Mouse (Mus musculus) natural killer cell, adult 2 months (primary cell): ENCODE measurements around the gene Tsc22d1.

Experiments used
- DNase-seq, 2 experiments: peaks; one replicate each; pipeline ENCODE4 v3.0.0; 2022; ENCODE audit warnings: low spot score in 2 of 2

The Tsc22d1 gene

DNA sequence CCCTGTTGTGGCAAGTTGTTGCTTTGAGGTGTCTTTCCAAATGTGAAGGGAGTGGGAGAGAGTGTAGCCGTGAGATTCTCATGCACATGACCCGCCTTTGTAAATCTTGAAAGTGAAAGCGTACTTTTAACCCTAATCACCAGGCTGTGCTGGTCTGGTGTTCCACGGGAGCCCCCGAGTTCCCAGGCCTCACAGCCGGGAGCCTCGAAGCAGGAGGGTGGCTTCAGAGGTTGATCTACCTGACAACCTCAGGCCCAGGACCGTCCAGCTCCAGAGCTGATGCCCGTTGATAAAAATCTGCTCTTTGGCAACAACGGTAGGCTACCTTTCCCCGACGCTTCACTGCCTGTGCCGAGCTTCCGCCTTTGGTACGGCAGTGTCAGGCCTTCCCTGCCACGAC, 72.8 kb downstream of the Tsc22d1 start:
- no peak for DNase-seq

DNA sequence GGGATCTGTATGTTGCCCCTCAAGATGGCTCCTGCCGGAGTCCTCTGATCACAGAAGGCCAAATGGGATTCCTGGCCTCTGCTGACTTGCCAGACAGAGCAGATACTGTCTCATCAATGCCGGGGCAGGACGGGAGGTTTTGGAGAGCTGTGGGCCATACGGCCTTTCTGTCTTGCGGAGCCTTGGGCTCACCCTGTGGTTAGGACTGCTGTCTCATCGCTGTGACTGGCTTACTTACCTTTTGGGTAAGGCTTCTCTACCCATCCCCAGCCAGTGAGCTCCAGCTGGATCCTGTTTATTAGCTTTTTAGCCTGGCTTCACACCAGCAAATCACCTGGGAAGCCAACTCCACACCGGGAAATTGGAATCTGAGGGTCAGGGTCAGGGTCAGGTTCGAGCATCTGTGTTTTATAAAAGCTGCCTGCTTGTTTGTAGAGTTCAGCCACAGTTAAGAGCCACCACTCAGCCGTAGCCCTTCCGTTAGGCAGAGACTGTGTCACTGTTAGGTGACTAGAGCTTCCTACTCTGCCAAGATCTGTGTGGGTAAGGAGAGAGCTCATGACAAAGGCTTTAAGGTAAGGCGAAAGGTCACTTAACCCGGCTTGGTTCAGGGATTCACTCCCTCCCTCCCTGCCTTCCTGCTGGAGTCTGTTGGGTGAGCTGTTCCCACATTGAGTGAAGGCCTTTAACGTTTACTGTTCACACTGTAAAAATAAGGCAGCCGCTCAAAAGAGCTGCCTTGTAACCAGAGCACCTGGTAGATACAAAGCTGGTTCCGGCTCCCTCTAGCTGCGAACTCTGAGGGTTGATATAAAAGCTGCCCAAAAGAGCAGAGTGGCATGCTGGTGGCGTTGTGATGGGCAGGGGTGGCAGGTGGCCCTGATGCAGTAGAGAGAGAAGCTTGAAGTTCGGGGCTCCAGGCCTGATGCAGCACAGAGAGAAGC, 73.6 kb downstream of the Tsc22d1 start:
- DNase-seq: no peak

DNA sequence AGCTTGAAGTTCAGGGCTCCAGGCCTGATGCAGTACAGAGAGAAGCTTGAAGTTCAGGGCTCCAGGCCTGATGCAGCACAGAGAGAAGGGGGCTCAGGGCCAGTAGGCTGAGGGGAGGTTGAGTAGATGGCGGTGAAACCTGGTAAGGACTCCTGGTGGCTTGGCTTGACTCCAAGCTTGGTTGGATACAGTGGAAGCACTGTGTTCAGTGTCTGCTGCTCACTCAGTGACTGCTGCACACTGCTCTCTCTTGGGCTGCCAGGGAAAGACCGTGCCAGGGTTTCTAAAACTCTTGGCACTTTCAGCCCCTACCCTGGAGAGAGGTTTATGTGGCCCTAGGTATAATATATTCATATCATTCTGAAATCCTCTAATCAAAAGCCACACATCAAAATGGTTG, 74.4 kb downstream of the Tsc22d1 start:
- DNase-seq: no peak

DNA sequence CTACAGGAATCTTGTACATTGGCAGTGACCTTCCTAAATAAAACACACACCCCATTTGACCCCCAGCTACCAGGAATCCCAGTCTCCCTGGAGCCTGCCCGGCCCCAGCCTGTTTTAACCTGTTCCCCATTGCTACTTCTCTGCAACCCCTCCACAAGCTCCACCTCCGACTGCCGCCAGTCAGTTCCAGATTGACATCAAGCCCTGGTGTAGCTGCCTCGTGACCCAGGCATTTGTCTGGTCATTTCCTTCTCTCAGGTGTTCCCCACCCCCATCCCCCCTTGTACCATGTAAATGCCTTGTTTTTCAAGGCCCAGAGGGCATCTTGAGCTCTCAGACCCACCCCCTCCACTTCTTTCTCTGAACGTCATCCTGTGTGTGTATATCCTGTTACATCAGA, 80.3 kb downstream of the Tsc22d1 start:
- DNase-seq: no peak

DNA sequence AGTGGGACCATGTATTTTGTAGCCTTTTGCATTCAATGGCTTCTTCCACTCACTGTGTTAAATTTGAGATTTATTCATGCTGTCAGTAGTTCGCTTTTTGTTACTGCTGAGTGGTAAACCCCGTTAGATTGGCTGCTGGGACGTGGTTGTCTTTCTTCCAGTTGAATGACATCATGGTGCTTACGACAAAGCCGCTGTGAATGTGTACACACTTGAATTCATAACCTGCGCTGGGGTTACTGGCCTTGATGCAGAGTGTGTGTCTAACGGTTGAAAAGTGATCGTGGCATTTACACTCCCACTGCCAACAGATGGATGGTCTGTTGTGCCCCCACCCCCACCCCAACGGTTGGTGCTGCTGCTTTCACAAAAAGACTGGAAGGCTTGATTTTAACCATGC, 82.4 kb downstream of the Tsc22d1 start:
- DNase-seq: no peak

DNA sequence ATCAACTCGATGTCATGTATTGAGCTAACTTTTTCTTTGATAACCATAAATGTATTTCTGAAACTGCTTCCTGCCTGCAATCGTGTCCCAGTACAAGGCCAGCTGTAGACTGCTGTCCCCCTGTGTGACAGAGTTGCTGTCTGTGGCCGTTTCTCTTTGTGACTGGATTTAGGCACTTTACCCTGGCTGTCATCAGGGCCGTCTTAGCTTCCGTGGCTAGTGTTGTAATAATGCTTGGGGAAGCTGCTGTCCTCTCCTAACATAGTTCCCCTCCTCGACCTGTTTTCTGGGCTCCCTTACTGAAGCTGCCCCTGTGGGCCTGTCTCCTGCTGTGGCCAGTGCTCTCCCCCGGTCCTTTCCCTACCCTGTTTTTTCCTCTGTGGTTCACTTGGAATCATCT, 83.4 kb downstream of the Tsc22d1 start:
- no peak for DNase-seq

DNA sequence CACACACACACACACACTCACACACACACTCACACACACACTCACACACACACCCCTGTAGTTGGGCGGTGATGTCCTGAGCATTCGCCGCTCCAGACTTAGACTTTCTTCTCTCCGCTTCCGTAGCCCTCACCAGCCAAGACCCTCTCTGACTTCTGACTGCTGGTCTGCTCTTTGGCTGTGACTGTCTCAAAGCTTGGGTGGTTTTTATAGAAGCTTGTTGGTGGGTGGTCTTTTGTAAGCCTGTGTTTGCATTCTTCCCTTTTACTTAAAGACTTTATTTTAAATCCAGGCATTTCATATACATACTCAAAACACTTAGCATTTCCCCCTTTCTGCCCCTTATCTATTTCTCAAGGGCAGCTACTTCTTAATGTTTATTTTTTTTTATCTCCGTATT, 84.7 kb downstream of the Tsc22d1 start:
- DNase-seq: no peak

DNA sequence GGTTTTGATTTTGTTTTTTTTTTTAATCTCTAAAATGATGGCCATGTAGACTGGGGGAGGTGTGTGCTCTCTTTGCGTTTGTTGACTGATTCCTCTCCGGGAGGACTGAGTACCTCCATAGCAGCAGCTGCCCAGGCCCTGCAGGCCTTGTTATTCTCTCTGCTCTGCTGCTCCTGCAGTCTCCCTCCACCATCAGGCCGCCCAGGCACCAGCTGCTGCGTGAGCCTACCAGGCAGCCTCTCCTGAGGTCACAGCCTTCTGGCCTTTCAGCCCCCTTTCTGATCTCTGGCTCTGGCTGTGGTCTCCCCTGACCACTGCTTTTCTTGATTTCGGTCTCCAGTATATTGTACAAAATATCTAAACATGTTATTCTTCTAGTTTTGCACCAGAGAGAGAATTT, 85.3 kb downstream of the Tsc22d1 start:
- DNase-seq: no peak

DNA sequence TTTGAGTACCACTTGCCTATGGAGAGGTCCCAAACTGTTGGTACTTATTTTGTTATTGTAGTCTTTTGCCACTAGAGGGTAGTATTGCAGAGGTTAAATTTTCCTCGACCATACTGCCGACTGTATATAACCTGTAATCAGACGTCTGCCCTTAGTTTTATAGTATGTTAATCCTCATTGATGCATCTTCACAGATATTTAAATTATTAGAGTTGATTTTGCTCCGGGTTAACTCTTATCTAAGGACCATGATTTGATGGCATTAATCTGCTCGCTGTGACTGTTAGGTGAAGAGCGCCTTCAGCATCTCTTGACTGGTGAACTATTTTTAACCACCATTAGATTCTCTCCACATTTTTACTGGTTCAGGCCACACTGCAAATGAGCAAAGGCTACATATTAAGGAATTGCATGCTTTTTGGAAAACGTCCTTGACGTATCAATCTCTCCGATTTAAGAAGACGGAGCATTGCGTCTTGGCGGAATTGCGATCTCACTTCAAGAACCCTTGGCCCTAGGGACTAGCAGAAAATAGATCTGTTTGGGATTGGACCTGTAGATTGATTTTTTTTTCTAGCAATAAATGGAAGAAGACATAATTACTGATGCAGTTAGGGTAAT, 88.6 kb downstream of the Tsc22d1 start:
- peak; percentile 17 to 23 for DNase-seq

DNA sequence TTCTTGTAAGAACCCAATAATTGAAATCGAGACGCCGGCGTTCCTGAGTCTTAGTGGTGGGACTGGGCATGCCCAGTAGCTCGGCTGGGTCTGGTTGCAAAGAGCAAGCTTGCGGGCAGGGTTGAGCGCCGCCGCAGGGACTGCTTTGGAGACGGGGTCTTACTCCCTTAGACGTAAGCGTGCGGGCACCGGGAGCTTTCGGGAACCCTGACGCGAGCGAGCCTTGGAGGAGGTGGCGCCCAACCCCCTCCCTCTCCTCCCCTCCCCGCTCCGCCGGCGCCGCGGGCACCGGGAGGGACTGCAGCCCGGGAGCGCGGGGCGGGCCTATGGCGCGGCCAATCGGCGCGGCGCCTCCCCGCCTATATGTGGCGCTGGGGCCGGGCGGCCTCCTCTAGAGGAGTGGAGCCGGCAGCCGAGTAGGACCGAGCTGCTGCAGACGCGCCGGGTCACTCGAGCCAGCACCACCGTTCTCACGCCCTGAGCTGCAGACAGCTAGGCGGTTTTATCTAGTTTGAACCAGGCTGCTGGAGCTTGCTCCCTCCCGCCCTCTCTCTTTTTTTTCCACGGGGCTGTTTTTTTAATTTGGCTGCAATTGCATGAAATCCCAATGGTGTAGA, 89.5 kb downstream of the Tsc22d1 start:
- peak; percentile 71 to 83 for DNase-seq

DNA sequence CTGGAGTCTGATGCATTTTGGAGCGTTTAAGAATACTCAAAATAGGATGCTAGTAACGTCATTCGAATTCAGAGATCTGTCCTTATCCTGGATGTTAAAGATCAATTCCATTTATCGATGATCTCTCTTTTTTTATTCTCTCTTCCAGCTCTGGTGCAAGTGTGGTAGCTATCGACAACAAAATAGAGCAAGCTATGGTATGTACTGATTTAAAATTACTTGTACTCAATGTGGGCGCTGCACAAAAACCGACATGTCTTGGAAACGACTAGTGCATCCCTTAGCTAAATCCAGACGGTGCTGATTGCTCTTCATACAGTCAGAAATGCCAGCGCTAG, 90.3 kb downstream of the Tsc22d1 start:
- no peak for DNase-seq

DNA sequence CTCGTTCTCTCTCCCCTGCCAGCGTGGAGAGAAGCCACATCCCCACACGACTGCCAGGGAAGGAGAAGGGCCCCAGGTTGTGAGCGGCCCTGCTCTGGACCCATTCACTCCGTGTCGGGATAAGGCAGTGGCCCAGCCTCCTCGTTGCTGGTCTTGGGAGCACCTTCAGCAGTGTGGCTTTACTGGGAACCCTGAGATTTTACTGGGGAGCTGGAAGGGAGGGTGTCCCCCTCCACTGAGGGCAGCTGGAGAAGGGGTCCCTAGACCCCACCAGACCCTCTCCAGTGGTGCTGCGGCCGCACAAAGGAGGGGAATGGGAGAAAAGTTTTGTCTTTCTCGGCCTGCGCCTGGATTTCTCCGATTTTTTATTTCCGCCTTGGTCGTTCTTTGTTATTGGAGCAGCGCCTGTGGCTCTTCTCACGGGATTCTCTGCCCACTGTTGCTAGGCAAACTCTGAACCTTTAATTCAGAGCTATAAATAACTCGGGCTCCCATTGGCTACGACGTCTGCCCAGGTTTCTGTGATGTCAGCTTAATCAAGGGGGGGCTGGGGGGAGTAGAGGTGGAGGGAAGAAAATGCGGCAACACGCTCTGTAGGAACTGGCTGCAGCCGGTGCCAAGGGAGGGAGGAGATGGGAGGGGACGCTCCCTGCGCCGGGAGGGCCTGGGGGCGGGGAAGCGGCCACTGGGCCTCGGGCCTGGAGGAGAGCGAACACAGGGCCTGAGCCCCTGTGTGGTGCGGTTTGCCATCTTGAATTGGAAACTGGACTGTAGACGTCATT, 90.9 kb downstream of the Tsc22d1 start:
- peak; percentile 19 to 47 for DNase-seq

DNA sequence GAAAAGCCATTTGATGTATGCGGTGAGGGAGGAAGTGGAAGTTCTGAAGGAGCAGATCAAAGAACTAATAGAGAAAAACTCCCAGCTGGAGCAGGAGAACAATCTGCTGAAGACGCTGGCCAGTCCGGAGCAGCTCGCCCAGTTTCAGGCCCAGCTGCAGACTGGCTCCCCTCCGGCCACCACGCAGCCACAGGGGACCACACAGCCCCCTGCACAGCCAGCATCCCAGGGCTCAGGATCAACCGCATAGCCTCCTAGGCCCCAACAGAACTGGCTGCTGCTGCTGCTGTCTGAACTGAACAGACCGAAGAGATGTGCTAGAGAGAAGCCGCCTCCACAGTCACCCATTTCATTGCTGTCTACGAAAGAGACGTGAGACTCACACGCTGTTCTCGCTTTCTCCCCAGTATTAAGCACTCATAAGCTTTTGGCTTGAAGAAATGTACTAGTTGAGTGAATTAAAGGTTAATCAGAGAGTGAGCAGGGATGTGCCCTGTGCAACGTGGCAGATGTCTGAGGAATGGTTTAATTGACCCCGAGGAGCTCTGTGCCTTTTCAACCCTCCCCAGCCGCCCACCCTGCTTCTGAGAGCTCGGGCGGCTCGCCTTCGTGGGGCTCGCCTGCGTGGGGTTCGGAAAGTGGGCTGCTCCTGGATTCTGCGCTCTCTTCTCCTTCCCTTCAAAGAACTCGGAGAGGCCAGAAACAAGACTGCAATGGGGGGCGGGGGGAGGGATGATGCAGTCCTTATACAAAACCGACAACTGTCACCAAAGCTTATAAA, 91.9 kb downstream of the Tsc22d1 start:
- DNase-seq: no peak

DNA sequence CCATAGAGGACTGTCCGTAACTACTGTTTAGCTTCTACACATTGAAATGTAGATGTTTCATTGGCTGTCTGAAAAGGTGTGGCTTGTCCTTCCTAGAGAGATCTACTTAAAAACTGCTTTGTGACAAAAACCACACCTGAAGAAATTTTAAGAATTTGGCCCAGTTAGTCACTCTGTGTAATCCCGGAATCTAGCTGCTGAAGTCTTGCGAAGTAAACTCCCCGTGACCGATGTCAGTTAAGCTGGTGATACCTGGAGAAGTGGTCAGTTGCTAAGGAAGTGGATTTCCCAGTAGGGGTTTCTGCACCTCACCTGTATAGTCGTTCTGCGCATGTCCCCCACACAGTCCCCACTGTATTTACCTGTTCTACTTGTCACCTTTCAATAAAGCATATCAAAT, 92.6 kb downstream of the Tsc22d1 start:
- no peak for DNase-seq

DNA sequence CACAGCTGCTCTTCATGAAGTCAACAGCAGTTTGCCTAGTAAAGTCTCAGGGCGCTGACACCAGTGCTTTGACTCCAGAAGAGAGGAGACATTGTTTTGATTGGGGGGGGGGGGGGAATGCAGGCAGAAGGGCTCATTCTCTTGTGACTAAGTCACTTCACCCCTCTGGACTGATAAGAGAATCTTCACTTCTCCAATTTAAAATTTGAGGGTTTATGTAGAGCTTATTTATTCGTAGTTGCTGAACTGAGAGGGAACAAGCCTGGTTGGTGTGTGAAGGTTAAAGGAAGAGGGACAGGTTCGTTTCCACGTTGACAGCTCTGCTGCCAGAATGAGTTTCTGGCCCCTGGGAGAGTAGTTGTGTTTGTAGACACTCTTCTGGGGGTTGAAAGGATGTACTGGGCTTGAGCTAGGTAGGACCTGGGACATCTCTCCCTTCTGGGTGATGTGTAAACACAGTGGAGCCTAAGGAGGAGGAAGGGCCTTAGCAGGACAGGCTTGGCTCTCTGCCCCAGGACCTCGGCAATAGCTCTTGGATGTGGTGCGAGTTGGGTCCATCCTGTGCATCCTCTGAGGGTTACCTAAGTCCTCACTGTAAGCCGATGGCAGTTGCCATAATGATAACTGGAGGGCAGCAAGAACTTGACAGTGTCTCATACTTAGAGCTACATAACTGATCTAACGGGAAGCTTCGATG, 93.2 kb downstream of the Tsc22d1 start:
- no peak for DNase-seq

DNA sequence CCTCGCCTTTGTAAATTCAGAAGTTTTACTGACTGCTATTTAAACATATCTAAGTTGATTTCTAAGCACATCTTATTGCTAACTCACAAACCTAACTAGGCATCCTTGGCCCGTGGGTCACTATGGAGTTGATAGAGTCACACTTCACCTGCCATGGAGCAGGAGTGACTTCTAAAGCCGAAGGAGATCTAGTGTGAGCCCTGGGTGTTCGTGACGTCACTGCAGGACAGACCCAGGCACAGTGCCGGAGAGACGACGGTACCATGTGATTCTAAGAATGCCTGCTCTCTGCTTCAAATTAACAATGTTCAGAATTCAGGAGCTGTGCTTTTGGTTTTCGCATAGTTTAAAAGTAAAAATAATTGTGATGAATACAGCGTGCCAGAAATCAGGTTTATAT, 93.9 kb downstream of the Tsc22d1 start:
- DNase-seq: no peak

DNA sequence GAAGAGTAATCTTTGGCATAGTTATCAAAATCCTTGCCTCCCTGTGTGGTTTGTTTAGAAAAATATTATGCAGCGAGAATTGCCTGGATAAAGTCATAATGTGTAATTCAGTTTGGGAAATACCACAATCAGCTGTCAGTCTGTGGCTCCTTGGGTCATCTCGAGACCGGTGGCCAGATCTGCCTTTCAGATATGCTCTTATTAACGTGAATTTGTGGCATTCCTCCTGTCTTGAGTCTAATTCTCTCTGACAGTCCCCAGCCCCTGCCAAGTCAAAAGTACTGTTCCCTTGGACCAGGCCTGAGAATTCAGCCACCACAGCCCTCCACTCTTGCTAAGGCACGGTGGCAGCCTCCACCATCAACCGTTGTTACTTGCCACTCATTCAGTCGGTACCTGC, 97.2 kb downstream of the Tsc22d1 start:
- DNase-seq: no peak

DNA sequence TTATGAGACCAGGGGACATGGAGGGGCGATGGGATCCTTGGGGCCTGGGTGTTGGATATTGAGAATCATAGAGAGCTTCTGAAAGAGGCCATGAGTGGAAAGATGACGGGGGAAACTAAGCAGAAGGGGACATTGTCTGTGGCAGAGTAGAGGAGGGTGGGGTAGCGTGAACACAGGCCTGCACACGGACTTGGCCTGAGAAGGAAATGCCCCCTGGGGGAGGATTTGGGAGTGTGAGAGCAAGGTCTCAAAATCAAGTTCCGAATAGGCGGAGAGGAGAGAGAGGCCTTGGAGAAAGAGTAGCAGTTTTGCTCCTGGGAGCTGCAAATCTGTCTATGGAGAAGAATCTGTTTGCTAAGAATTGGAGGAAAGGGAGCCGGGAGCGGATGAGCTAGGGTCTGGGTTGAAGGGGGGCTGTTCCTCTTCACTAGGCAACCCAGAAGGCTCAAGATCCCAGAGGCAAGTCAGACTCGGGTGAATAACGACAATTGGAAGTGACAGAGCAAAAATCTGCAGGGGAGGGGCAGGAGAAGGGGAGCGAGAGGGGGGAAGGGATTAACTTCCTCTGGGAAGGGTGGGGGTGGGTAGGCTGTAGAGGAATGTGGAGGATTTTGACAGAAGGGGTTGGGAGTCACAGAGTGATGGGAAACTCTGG, 98.8 kb downstream of the Tsc22d1 start:
- DNase-seq: no peak

DNA sequence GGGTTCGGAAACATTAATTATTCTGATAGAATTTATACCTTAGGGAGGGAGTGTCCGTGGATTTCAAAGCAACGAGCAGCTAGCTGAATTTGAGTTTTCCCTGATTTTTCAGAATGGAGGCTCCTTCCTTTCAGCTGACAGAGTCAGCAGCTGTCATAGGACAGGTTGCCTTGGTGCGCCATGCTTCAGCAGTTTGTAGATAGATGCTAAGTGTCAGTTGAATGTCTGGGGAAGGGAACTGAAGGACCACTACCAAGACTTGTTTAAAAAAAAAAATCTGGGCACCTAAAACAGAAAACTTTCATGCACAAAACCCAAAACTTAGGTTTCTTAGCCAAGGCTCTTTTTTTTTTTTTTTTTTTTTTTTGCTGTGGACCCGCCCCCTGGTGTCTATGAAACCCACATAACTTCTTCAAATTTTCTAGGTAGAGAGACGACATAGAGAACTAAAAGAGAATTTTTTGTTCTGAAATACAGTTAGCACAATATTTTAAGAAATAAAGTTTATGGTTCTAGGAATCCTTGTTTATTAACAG, 99.4 kb downstream of the Tsc22d1 start:
- no peak for DNase-seq

DNA sequence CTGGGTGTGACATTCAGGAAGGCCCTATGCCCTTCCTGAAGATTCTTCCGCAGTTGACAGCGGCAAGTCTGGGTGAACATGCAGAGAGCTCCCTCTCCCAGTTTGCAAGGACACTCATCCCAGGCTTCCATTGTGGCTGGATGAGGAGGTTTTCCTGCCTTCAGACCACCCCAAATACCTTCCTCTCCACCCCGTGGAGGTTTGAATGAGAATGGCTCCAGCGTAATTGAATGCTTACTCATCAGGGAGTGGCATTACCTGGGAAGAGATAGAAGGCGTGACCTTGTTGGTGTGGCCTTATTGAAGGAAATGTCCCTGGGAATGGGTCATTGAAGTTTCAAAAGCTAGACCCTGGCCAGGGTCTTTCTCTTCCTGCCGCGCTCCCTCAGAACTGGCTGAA, 100.9 kb downstream of the Tsc22d1 start:
- no peak for DNase-seq
